Mouse (Mus musculus) midbrain, embryonic 11.5 days (tissue): ENCODE data around the gene Arhgap44. TPM values are rescaled to one million over a fixed set of nuclear protein-coding genes. Genes with fewer than 3 reads are reported as not detected.

Source experiments
- ATAC-seq: fragments of 200-750 bp; cut with Nextera tagmentation; 2 replicates; pipeline ENCODE4 v1.8.0; 2017; ENCODE audit warnings: moderate TSS enrichment, moderate library complexity; ENCODE audit not compliant: low FRiP score
- DNase-seq: peaks from one replicate; pipeline ENCODE4 v3.0.0; 2015; ENCODE audit warnings: low spot score; ENCODE audit errors: missing footprints
- H3K27ac ChIP-seq: fragments of 300-500 bp; sonication (generic); 2 replicates; pipeline ENCODE4 v1.5.1; 2014; ENCODE audit warnings: low read depth, low read length
- H3K27me3 ChIP-seq: fragments of 300-500 bp; sonication (generic); 2 replicates; pipeline ENCODE4 v1.6.1; 2014; ENCODE audit warnings: mild to moderate bottlenecking, low read length, moderate library complexity, mixed read lengths; ENCODE audit not compliant: control insufficient read depth, insufficient read depth
- H3K36me3 ChIP-seq: fragments of 300-500 bp; sonication (generic); 2 replicates; pipeline ENCODE4 v1.6.1; 2014; ENCODE audit warnings: mild to moderate bottlenecking, low read length, moderate library complexity, mixed read lengths; ENCODE audit not compliant: control insufficient read depth, insufficient read depth
- H3K4me1 ChIP-seq: fragments of 300-500 bp; sonication (generic); 2 replicates; pipeline ENCODE4 v1.6.1; 2014; ENCODE audit warnings: low read length; ENCODE audit not compliant: control insufficient read depth, insufficient read depth
- H3K4me2 ChIP-seq: fragments of 300-500 bp; sonication (generic); 2 replicates; pipeline ENCODE4 v1.6.1; 2014; ENCODE audit warnings: mild to moderate bottlenecking, moderate library complexity
- H3K4me3 ChIP-seq: fragments of 300-500 bp; sonication (generic); 2 replicates; pipeline ENCODE4 v1.5.1; 2014; ENCODE audit warnings: low read depth, low read length
- H3K9ac ChIP-seq: fragments of 300-500 bp; sonication (generic); 2 replicates; pipeline ENCODE4 v1.6.1; 2014; ENCODE audit warnings: low read length
- H3K9me3 ChIP-seq: fragments of 300-500 bp; sonication (generic); 2 replicates; pipeline ENCODE4 v1.6.1; 2016; ENCODE audit warnings: low read length; ENCODE audit not compliant: control insufficient read depth
- WGBS: fragments of 180-500 bp; shearing (Covaris S2); extraction: QIAGEN DNeasy Blood & Tissue Kit; methylation state at CpG from one replicate; pipeline ENCODE4 v1.1.7; 2014; 5-methylcytosine and 5-hydroxymethylcytosine counted together
- polyA plus RNA-seq: library from polyadenylated mRNA; unstranded; fragments of >200 nt; fragmentation: Nextera tagmentation; extraction: Ambion mirVana; gene quantifications from 2 replicates; pipeline ENCODE4 v1.2.1, GENCODE M21; 2014

The Arhgap44 gene
- polyA plus RNA-seq, 1 experiment from 2014 or later: 4.9 TPM

DNA sequence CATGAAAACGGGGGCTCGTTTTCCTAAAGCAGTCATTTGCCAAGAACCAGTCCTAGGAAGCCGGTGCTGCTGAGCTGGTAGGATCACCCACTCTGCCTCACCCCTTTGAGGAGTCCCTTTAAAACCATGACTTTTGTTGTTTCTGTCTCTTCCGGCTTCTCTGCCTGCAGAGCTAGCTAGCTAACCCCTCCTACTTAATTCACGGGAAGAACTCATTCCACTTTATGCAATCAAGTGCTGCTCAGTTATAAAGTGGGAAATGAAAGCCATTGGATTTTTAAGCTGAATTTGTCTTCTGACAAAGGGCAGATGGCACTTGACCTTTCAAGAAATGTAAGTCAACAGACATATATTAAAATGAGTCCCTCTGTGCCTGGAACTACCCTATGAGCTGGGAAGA, 134.7 kb downstream of the Arhgap44 start:
- Histone ChIP-seq H3K9me3 (no peaks in the 10 kb centered on the region), H3K36me3 (no peaks in the 10 kb centered on the region), H3K4me1 (no peaks in the 10 kb centered on the region), H3K9ac (no peak overlapping the region), H3K27ac (no peak overlapping the region), H3K4me2 (no peak overlapping the region), H3K4me3 (no peak overlapping the region), H3K27me3 (no peaks in the 10 kb centered on the region)
- 83% methylated on average over 5 of the region's 5 CpGs for WGBS
- ATAC-seq (no peak), DNase-seq (peak; percentile 23)

DNA sequence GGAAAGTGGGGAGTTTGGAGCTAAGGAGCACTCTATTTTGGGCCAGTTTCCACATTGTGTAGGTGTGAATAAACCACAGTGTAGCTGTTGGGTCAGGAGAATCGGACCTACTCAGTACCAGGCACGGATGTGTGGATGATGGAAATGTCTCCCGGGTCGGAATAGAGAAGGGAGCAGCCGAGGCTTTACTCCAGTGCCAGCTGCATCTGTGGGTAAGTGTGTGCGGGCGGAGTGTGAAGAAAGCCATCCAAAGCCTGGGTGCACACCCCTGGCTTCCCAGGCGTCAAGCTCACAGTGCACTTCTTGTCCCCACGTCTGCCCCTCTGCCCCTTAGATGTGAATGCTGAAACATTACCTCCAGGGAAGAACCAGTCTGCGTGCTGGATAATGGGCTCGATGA, 140.0 kb downstream of the Arhgap44 start:
- ATAC-seq (no peak), DNase-seq (no peak)
- H3K9me3 ChIP-seq: no peaks in the 10 kb centered on the region
- H3K4me2 ChIP-seq: no peak overlapping the region
- H3K4me1 ChIP-seq: no peaks in the 10 kb centered on the region
- H3K36me3 ChIP-seq: no peaks in the 10 kb centered on the region
- no peak overlapping the region for H3K27ac ChIP-seq
- H3K27me3 ChIP-seq: no peaks in the 10 kb centered on the region
- 89% methylated on average over 11 of the region's 11 CpGs for WGBS
- H3K4me3 ChIP-seq: no peak overlapping the region
- H3K9ac ChIP-seq: no peak overlapping the region

DNA sequence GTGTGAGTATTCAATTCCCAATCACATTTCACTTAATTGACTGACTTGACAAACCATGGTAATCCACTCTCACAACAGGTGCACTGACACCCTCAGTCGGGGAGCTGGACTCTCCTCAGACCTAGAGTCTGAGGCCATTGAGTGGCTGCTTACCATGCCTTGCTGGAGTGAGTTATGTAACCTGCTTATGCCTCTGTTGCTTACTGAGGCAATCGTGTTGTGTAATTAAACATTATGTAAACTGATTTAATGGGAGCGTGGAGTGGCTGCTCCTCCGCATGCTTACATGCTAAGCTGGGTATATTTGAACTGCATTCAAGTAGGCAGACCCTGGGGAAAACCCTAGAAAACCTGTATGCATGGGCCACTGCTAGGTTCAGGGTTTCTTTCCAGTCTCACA, 142.0 kb downstream of the Arhgap44 start:
- Histone ChIP-seq H3K27ac (no peak overlapping the region), H3K4me1 (no peaks in the 10 kb centered on the region), H3K4me2 (no peak overlapping the region), H3K9ac (no peak overlapping the region), H3K36me3 (no peaks in the 10 kb centered on the region), H3K4me3 (no peak overlapping the region), H3K27me3 (no peaks in the 10 kb centered on the region), H3K9me3 (no peaks in the 10 kb centered on the region)
- 87% methylated on average over 4 of the region's 4 CpGs for WGBS
- ATAC-seq (no peak), DNase-seq (no peak)

DNA sequence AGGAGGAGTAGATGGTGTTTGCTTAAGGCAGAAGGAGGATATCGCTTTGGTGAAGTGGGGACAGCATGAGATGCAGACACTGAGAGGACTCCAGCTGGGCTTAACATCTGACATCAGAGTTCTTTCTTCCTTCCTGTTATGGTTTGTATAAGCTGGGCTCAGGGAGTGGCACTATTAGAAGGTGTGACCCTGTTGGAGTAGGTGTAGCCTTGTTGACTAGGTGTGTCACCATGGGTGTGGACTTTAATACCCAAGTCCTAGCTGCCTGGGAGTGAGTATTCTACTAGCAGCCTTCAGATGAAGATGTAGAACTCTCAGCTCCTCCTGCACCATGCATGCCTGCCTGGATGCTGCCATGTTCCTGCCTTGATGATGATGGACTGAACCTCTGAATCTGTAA, 146.0 kb downstream of the Arhgap44 start:
- 100% methylated on average over 1 of the region's 1 CpGs for WGBS
- Histone ChIP-seq H3K9ac (no peak overlapping the region), H3K4me1 (no peaks in the 10 kb centered on the region), H3K4me2 (no peak overlapping the region), H3K36me3 (no peaks in the 10 kb centered on the region), H3K27ac (no peak overlapping the region), H3K9me3 (no peaks in the 10 kb centered on the region), H3K27me3 (no peaks in the 10 kb centered on the region), H3K4me3 (no peak overlapping the region)
- DNase-seq: no peak
- no peak for ATAC-seq

DNA sequence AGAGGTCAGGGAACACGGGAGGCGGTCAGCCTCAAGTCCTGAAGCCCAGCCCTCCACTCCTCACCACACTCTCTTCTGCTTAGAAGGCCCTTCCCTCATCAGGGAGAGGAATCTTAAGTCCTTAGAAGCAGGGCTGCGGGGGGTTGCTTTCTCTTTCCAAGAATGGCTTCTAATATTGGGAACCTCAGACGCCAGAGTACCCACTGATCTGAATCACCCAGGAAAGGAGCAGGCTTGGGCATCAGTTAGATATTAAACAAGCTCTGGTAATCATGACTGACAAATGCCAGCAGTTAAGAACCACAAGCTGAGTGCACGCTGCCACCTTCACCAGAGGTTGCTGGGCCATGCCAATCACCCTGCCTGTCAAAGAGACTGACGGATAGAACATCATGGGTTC, 148.9 kb downstream of the Arhgap44 start:
- ATAC-seq: no peak
- 68% methylated on average over 6 of the region's 6 CpGs for WGBS

DNA sequence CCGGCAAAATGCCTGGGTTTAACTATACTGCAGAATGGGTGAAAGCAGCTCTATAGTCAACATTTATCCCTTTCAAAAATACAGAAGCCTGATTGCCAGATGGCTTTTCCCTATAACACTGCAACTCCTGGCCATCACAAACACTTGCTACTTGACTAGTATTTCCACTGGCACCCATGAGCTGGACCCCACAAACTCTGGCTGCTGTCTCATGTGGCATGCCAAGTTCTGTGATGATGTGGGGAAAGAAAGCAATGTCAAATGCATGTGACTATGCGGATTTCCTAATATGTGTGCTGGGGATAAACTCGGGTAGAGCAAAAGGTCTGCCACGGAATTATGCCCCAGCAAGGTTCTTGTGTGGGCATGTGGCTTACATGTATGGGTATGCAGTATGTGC, 156.7 kb downstream of the Arhgap44 start:
- Histone ChIP-seq H3K4me1 (no peaks in the 10 kb centered on the region), H3K27ac (no peak overlapping the region), H3K9ac (no peak overlapping the region), H3K4me3 (no peak overlapping the region), H3K9me3 (no peaks in the 10 kb centered on the region), H3K27me3 (no peaks in the 10 kb centered on the region), H3K4me2 (no peak overlapping the region), H3K36me3 (peaks cover 7% of the 10 kb centered on the region; the same call in 1 of the 2 replicates)
- no peak for DNase-seq
- ATAC-seq: no peak
- 89% methylated on average over 4 of the region's 4 CpGs for WGBS

More for the DNA sequence above, 148.9 kb downstream of the Arhgap44 start:
- Histone ChIP-seq H3K4me1 (no peaks in the 10 kb centered on the region), H3K4me2 (no peak overlapping the region), H3K27me3 (no peaks in the 10 kb centered on the region), H3K27ac (no peak overlapping the region), H3K9me3 (no peaks in the 10 kb centered on the region), H3K36me3 (no peaks in the 10 kb centered on the region), H3K4me3 (no peak overlapping the region), H3K9ac (no peak overlapping the region)
- no peak for DNase-seq

DNA sequence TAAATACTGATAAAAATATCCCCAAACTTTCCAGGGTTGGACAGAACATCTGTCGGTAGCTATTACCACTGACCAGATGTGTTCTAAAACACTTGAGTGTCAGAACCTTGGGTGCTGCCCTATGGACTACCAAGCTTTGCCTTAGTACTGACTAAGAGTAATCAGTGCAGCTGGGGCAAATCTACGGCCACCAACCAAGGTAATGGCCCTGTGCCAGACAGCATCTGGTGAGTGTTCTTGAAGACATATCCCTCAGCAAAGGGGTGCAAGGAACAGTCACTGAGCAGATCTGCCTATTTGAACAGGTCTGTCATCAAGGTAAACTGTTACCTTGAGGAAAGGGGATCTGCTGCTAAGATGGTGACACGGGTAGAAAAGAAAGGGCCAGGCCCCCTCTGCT, 157.9 kb downstream of the Arhgap44 start:
- Histone ChIP-seq H3K9ac (no peak overlapping the region), H3K27me3 (no peaks in the 10 kb centered on the region), H3K4me3 (no peak overlapping the region), H3K27ac (no peak overlapping the region), H3K4me1 (no peaks in the 10 kb centered on the region), H3K36me3 (peaks cover 9% of the 10 kb centered on the region; the same call in 1 of the 2 replicates), H3K4me2 (no peak overlapping the region), H3K9me3 (no peaks in the 10 kb centered on the region)
- DNase-seq (no peak), ATAC-seq (no peak)
- 88% methylated on average over 3 of the region's 3 CpGs for WGBS

DNA sequence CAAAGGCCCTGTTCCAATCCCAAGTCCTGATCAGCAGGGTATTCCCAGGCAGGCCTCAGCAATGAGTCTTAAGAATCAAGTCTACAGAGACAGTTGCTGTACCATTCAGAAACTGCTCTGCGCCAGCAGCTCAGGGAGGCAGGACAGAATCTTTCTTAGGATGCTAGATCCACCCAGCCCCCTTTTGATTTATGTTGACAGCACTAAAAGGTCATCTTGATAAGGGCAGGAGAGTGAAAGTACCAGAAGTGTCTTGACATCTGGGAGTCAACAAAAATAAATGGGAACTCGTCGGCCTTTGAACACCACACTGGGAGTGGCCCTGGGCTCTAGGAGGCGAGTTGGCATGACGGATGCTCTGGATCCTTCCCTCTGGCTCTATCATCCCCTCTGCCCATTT, 159.2 kb downstream of the Arhgap44 start:
- ATAC-seq (no peak), DNase-seq (no peak)
- no peaks in the 10 kb centered on the region for H3K9me3 ChIP-seq
- H3K27ac ChIP-seq: no peak overlapping the region
- no peak overlapping the region for H3K4me3 ChIP-seq
- no peaks in the 10 kb centered on the region for H3K27me3 ChIP-seq
- H3K4me2 ChIP-seq: no peak overlapping the region
- WGBS: 93% methylated on average over 5 of the region's 5 CpGs
- H3K9ac ChIP-seq: no peak overlapping the region
- peaks cover 13% of the 10 kb centered on the region; the same call in 1 of the 2 replicates for H3K36me3 ChIP-seq
- H3K4me1 ChIP-seq: no peaks in the 10 kb centered on the region

DNA sequence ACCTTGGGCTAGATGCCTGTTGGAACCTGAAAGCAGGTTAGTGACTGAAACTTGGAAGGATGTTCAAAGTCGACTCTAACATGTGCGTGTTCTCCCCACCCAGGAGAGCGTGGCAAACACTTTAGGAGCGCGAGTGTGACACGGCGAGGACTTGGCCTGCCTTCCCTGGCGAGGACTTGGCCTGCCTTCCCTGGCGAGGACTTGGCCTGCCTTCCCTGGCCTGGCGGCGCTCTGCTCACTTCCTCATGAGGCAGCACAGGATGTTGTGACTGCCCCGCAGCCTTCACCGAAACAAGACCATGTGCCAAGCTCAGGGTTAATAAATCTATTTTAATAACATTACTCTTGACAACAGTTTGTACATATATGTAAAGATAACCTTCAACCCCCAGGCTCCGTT, 161.0 kb downstream of the Arhgap44 start:
- 93% methylated on average over 14 of the region's 14 CpGs for WGBS
- DNase-seq (no peak), ATAC-seq (no peak)
- no peaks in the 10 kb centered on the region for H3K27me3 ChIP-seq
- H3K4me2 ChIP-seq: no peak overlapping the region
- H3K36me3 ChIP-seq: peaks cover 22% of the 10 kb centered on the region; the same call in 1 of the 2 replicates
- no peak overlapping the region for H3K4me3 ChIP-seq
- H3K27ac ChIP-seq: no peak overlapping the region
- H3K4me1 ChIP-seq: no peaks in the 10 kb centered on the region
- H3K9me3 ChIP-seq: no peaks in the 10 kb centered on the region
- H3K9ac ChIP-seq: no peak overlapping the region

DNA sequence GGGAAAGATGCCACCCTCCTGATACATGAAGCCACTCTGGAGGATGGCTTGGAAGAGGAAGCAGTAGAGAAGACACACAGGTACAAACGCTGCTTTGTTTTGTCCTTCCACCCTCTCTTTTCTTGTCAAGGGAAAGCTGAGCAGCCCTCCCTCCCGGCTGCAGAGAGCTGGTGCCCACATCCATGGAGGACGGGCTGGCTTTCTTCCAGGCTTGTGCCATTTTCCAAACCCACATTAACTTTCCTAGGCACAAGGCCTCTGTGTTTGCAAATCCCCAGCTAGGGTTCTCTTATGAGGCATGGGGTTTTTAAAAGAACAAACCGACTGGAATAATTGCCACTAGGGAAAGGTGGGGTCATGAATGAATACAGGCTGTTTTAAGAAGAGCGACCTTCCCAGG, 163.1 kb downstream of the Arhgap44 start:
- Histone ChIP-seq H3K4me3 (no peak overlapping the region), H3K9me3 (no peaks in the 10 kb centered on the region), H3K27me3 (no peaks in the 10 kb centered on the region), H3K9ac (no peak overlapping the region), H3K4me1 (no peaks in the 10 kb centered on the region), H3K4me2 (no peak overlapping the region), H3K36me3 (peaks cover 25% of the 10 kb centered on the region; the same call in 1 of the 2 replicates), H3K27ac (no peak overlapping the region)
- WGBS: 90% methylated on average over 5 of the region's 5 CpGs
- no peak for DNase-seq
- no peak for ATAC-seq
